Mouse (Mus musculus): ENCODE results near the gene Gtf2a1l. TPM values are rescaled to one million over a fixed set of nuclear protein-coding genes. Genes with fewer than 3 reads are reported as not detected.

Gene Gtf2a1l
- total RNA-seq, 2 experiments from 2014 or later: not detected

- DNase-seq (ENCODE audit: low spot score): no peak
Observed at GRCm38 (mm10) chr17:88653375-88653769, 15.1 kb upstream of the Gtf2a1l start.

GRCm38 (mm10) chr17:88658510-88658909, 9.9 kb upstream of the Gtf2a1l start:
- DNase-seq (ENCODE audit: low spot score): no peak

- DNase-seq (ENCODE audit: low spot score): no peak
Observed at GRCm38 (mm10) chr17:88666076-88666475, 2.4 kb upstream of the Gtf2a1l start.

- DNase-seq (ENCODE audit: low spot score): no peak
Observed at GRCm38 (mm10) chr17:88669921-88670320, 1.5 kb downstream of the Gtf2a1l start.

- DNase-seq (ENCODE audit: low spot score): no peak
Observed at GRCm38 (mm10) chr17:88670800-88671199, 2.3 kb downstream of the Gtf2a1l start.

- DNase-seq (ENCODE audit: low spot score): no peak
Observed at GRCm38 (mm10) chr17:88675310-88676309, 7.2 kb downstream of the Gtf2a1l start.

GRCm38 (mm10) chr17:88688226-88688625, 19.8 kb downstream of the Gtf2a1l start:
- DNase-seq (ENCODE audit: low spot score): no peak

GRCm38 (mm10) chr17:88696656-88697333, 28.3 kb downstream of the Gtf2a1l start:
- no peak for DNase-seq (ENCODE audit: low spot score)

GRCm38 (mm10) chr17:88700901-88701300, 32.4 kb downstream of the Gtf2a1l start:
- no peak for DNase-seq (ENCODE audit: low spot score)

GRCm38 (mm10) chr17:88702345-88702744, 33.9 kb downstream of the Gtf2a1l start:
- DNase-seq (ENCODE audit: low spot score): no peak

GRCm38 (mm10) chr17:88703112-88703511, 34.7 kb downstream of the Gtf2a1l start:
- DNase-seq (ENCODE audit: low spot score): no peak

- no peak for DNase-seq (ENCODE audit: low spot score)
Observed at GRCm38 (mm10) chr17:88706231-88706649, 37.8 kb downstream of the Gtf2a1l start.

- DNase-seq (ENCODE audit: low spot score): no peak
Observed at GRCm38 (mm10) chr17:88749646-88750045, 81.2 kb downstream of the Gtf2a1l start.

- DNase-seq (ENCODE audit: low spot score): no peak
Observed at GRCm38 (mm10) chr17:88752827-88753471, 84.5 kb downstream of the Gtf2a1l start.

GRCm38 (mm10) chr17:88753472-88753857, 85.0 kb downstream of the Gtf2a1l start:
- no peak for DNase-seq (ENCODE audit: low spot score)

GRCm38 (mm10) chr17:88755776-88756175, 87.3 kb downstream of the Gtf2a1l start:
- no peak for DNase-seq (ENCODE audit: low spot score)

- DNase-seq (ENCODE audit: low spot score): no peak
Observed at GRCm38 (mm10) chr17:88758003-88758437, 89.6 kb downstream of the Gtf2a1l start.

GRCm38 (mm10) chr17:88763396-88764135, 95.1 kb downstream of the Gtf2a1l start:
- DNase-seq (ENCODE audit: low spot score): no peak

- no peak for DNase-seq (ENCODE audit: low spot score)
Observed at GRCm38 (mm10) chr17:88764136-88764485, 95.7 kb downstream of the Gtf2a1l start.

Data from gastrocnemius, adult 18-20 months (tissue).